Mouse (Mus musculus): ENCODE measurements at regions not wholly inside any gene's neighbourhood (a gene's known extent, or its start where the extent isn't known, plus 50 kb on each side); places are given as distances from the start of the nearest gene placed in this dataset.

GRCm38 (mm10) chr2:133614672-133615071 lies 62.7 kb downstream of the Bmp2 start:
- Histone ChIP-seq H3K27me3 (no peaks in the 10 kb centered on the region), H3K36me3 (no peaks in the 10 kb centered on the region), H3K27ac (replicated peaks) (no peak overlapping the region), H3K4me2 (replicated peaks) (no peak overlapping the region), H3K4me3 (no peak overlapping the region), H3K9ac (replicated peaks) (no peak overlapping the region), H3K4me1 (no peaks in the 10 kb centered on the region), H3K9me3 (no peaks in the 10 kb centered on the region)
- WGBS: 29% methylated on average over 4 of the region's 4 CpGs
- peak; percentile 73 for ATAC-seq (ENCODE audit: low FRiP score, low read depth)

GRCm38 (mm10) chr2:133615299-133615698 lies 63.3 kb downstream of the Bmp2 start:
- WGBS: 86% methylated on average over 3 of the region's 3 CpGs

GRCm38 (mm10) chr2:133617317-133617835 lies 65.4 kb downstream of the Bmp2 start:
- no peak for ATAC-seq (ENCODE audit: low FRiP score, low read depth)
- H3K27me3 ChIP-seq: no peaks in the 10 kb centered on the region
- H3K4me2 ChIP-seq (replicated peaks): no peak overlapping the region
- no peaks in the 10 kb centered on the region for H3K4me1 ChIP-seq
- no peak overlapping the region for H3K9ac ChIP-seq (replicated peaks)
- 91% methylated on average over 3 of the region's 3 CpGs for WGBS
- H3K4me3 ChIP-seq: no peak overlapping the region
- no peaks in the 10 kb centered on the region for H3K36me3 ChIP-seq
- no peak overlapping the region for H3K27ac ChIP-seq (replicated peaks)
- no peaks in the 10 kb centered on the region for H3K9me3 ChIP-seq

More at GRCm38 (mm10) chr2:133615299-133615698, 63.3 kb downstream of the Bmp2 start:
- Histone ChIP-seq H3K4me2 (replicated peaks) (no peak overlapping the region), H3K9me3 (no peaks in the 10 kb centered on the region), H3K4me1 (no peaks in the 10 kb centered on the region), H3K9ac (replicated peaks) (no peak overlapping the region), H3K36me3 (no peaks in the 10 kb centered on the region), H3K4me3 (no peak overlapping the region), H3K27ac (replicated peaks) (no peak overlapping the region), H3K27me3 (no peaks in the 10 kb centered on the region)
- no peak for ATAC-seq (ENCODE audit: low FRiP score, low read depth)

- H3K4me3 ChIP-seq: no peak overlapping the region
- H3K9me3 ChIP-seq: no peaks in the 10 kb centered on the region
- H3K4me2 ChIP-seq (replicated peaks): no peak overlapping the region
- H3K9ac ChIP-seq (replicated peaks): no peak overlapping the region
- no peak for ATAC-seq (ENCODE audit: low FRiP score, low read depth)
- no peaks in the 10 kb centered on the region for H3K27me3 ChIP-seq
- H3K4me1 ChIP-seq: no peaks in the 10 kb centered on the region
- H3K27ac ChIP-seq (replicated peaks): no peak overlapping the region
- 22% methylated on average over 2 of the region's 2 CpGs for WGBS
- no peaks in the 10 kb centered on the region for H3K36me3 ChIP-seq
Observed at GRCm38 (mm10) chr2:133622523-133622922, 70.6 kb downstream of the Bmp2 start.

GRCm38 (mm10) chr2:133625542-133625941 lies 73.6 kb downstream of the Bmp2 start:
- Histone ChIP-seq H3K36me3 (no peaks in the 10 kb centered on the region), H3K27me3 (no peaks in the 10 kb centered on the region), H3K4me1 (no peaks in the 10 kb centered on the region), H3K9me3 (no peaks in the 10 kb centered on the region), H3K9ac (replicated peaks) (no peak overlapping the region), H3K27ac (replicated peaks) (no peak overlapping the region), H3K4me2 (replicated peaks) (no peak overlapping the region), H3K4me3 (no peak overlapping the region)
- 80% methylated on average over 2 of the region's 2 CpGs for WGBS
- ATAC-seq (ENCODE audit: low FRiP score, low read depth): no peak

GRCm38 (mm10) chr2:133628874-133629273 lies 76.9 kb downstream of the Bmp2 start:
- 69% methylated on average over 6 of the region's 6 CpGs for WGBS
- Histone ChIP-seq H3K27ac (replicated peaks) (no peak overlapping the region), H3K4me1 (no peaks in the 10 kb centered on the region), H3K9ac (replicated peaks) (no peak overlapping the region), H3K4me2 (replicated peaks) (no peak overlapping the region), H3K9me3 (no peaks in the 10 kb centered on the region), H3K36me3 (no peaks in the 10 kb centered on the region), H3K4me3 (no peak overlapping the region), H3K27me3 (no peaks in the 10 kb centered on the region)
- no peak for ATAC-seq (ENCODE audit: low FRiP score, low read depth)

- Histone ChIP-seq H3K27me3 (no peaks in the 10 kb centered on the region), H3K4me2 (replicated peaks) (no peak overlapping the region), H3K27ac (replicated peaks) (no peak overlapping the region), H3K36me3 (no peaks in the 10 kb centered on the region), H3K9me3 (no peaks in the 10 kb centered on the region), H3K9ac (replicated peaks) (no peak overlapping the region), H3K4me3 (no peak overlapping the region), H3K4me1 (no peaks in the 10 kb centered on the region)
- WGBS: 31% methylated on average over 1 of the region's 1 CpGs
- no peak for ATAC-seq (ENCODE audit: low FRiP score, low read depth)
Observed at GRCm38 (mm10) chr2:133635434-133635833, 83.5 kb downstream of the Bmp2 start.

GRCm38 (mm10) chr2:133649874-133650481 lies 98.0 kb downstream of the Bmp2 start:
- no peak overlapping the region for H3K27ac ChIP-seq (replicated peaks)
- no peak overlapping the region for H3K4me3 ChIP-seq
- H3K9ac ChIP-seq (replicated peaks): no peak overlapping the region
- no peak overlapping the region for H3K4me2 ChIP-seq (replicated peaks)
- H3K9me3 ChIP-seq: no peaks in the 10 kb centered on the region
- no peaks in the 10 kb centered on the region for H3K36me3 ChIP-seq
- no peak for ATAC-seq (ENCODE audit: low FRiP score, low read depth)
- WGBS: 91% methylated on average over 6 of the region's 6 CpGs
- no peaks in the 10 kb centered on the region; the same call in 1 of the 2 replicates for H3K4me1 ChIP-seq
- H3K27me3 ChIP-seq: no peaks in the 10 kb centered on the region

- ATAC-seq (ENCODE audit: low FRiP score, low read depth): no peak
- Histone ChIP-seq H3K9ac (replicated peaks) (no peak overlapping the region), H3K36me3 (no peaks in the 10 kb centered on the region), H3K27ac (replicated peaks) (no peak overlapping the region), H3K4me2 (replicated peaks) (no peak overlapping the region), H3K4me3 (no peak overlapping the region), H3K27me3 (no peaks in the 10 kb centered on the region), H3K9me3 (no peaks in the 10 kb centered on the region), H3K4me1 (no peaks in the 10 kb centered on the region)
- 87% methylated on average over 9 of the region's 9 CpGs for WGBS
Observed at GRCm38 (mm10) chr2:133666331-133667054, 114.5 kb downstream of the Bmp2 start.

GRCm38 (mm10) chr2:133667055-133667395 lies 115.1 kb downstream of the Bmp2 start:
- no peak overlapping the region for H3K27ac ChIP-seq (replicated peaks)

GRCm38 (mm10) chr2:133669821-133670220 lies 117.9 kb downstream of the Bmp2 start:
- no peak for ATAC-seq (ENCODE audit: low FRiP score, low read depth)
- Histone ChIP-seq H3K4me2 (replicated peaks) (no peak overlapping the region), H3K4me1 (no peaks in the 10 kb centered on the region), H3K27me3 (no peaks in the 10 kb centered on the region), H3K36me3 (no peaks in the 10 kb centered on the region), H3K4me3 (no peak overlapping the region), H3K9me3 (no peaks in the 10 kb centered on the region), H3K27ac (replicated peaks) (no peak overlapping the region), H3K9ac (replicated peaks) (no peak overlapping the region)
- 64% methylated on average over 2 of the region's 2 CpGs for WGBS

More at GRCm38 (mm10) chr2:133667055-133667395, 115.1 kb downstream of the Bmp2 start:
- H3K36me3 ChIP-seq: no peaks in the 10 kb centered on the region
- no peak overlapping the region for H3K4me3 ChIP-seq
- 86% methylated on average over 3 of the region's 3 CpGs for WGBS
- no peak overlapping the region for H3K4me2 ChIP-seq (replicated peaks)
- H3K27me3 ChIP-seq: no peaks in the 10 kb centered on the region
- H3K9ac ChIP-seq (replicated peaks): no peak overlapping the region
- ATAC-seq (ENCODE audit: low FRiP score, low read depth): no peak
- H3K4me1 ChIP-seq: no peaks in the 10 kb centered on the region
- H3K9me3 ChIP-seq: no peaks in the 10 kb centered on the region

- Histone ChIP-seq H3K9me3 (no peaks in the 10 kb centered on the region), H3K4me3 (no peak overlapping the region), H3K27ac (replicated peaks) (no peak overlapping the region), H3K36me3 (no peaks in the 10 kb centered on the region), H3K4me2 (replicated peaks) (no peak overlapping the region), H3K27me3 (no peaks in the 10 kb centered on the region), H3K4me1 (no peaks in the 10 kb centered on the region), H3K9ac (replicated peaks) (no peak overlapping the region)
- WGBS: 74% methylated on average over 4 of the region's 4 CpGs
- ATAC-seq (ENCODE audit: low FRiP score, low read depth): no peak
Observed at GRCm38 (mm10) chr2:133671528-133671927, 119.6 kb downstream of the Bmp2 start.
